Mouse (Mus musculus) stomach, postnatal 0 days (tissue): ENCODE measurements at regions not wholly inside any gene's neighbourhood (a gene's known extent, or its start where the extent isn't known, plus 50 kb on each side); places are given as distances from the start of the nearest gene placed in this dataset.

ENCODE experiments used
- ATAC-seq: fragments of 200-750 bp; cut with Nextera tagmentation; 2 replicates; pipeline ENCODE4 v1.8.0; 2017; ENCODE audit not compliant: low FRiP score, low TSS enrichment
- DNase-seq: peaks from one replicate; pipeline ENCODE4 v3.0.0-alpha.2; 2016; ENCODE audit warnings: low spot score
- H3K27ac ChIP-seq: fragments of 300-500 bp; sonication (generic); replicated peaks from 2 replicates; pipeline ENCODE4 v1.5.1; 2014; ENCODE audit warnings: mild to moderate bottlenecking, control low read depth
- H3K27me3 ChIP-seq: fragments of 300-500 bp; sonication (generic); 2 replicates; pipeline ENCODE4 v1.6.1; 2014; ENCODE audit warnings: low read length; ENCODE audit not compliant: control insufficient read depth, insufficient read depth
- H3K36me3 ChIP-seq: fragments of 300-500 bp; sonication (generic); 2 replicates; pipeline ENCODE4 v1.6.1; 2014; ENCODE audit warnings: low read length, mixed read lengths; ENCODE audit not compliant: control insufficient read depth, insufficient read depth
- H3K4me1 ChIP-seq: fragments of 300-500 bp; sonication (generic); replicated peaks from 2 replicates; pipeline ENCODE4 v1.6.1; 2014; ENCODE audit warnings: antibody characterized with exemption; ENCODE audit not compliant: control insufficient read depth, insufficient read depth
- H3K4me2 ChIP-seq: fragments of 300-500 bp; sonication (generic); replicated peaks from 2 replicates; pipeline ENCODE4 v1.6.1; 2014; ENCODE audit warnings: low read depth, mild to moderate bottlenecking, control low read depth, moderate library complexity
- H3K4me3 ChIP-seq: fragments of 300-500 bp; sonication (generic); 2 replicates; pipeline ENCODE4 v1.5.1; 2014; ENCODE audit warnings: low read depth, low read length, control low read depth
- H3K9ac ChIP-seq: fragments of 300-500 bp; sonication (generic); 2 replicates; pipeline ENCODE4 v1.6.1; 2014; ENCODE audit warnings: mild to moderate bottlenecking, low read length, control low read depth, mixed read lengths
- H3K9me3 ChIP-seq: fragments of 300-500 bp; sonication (generic); 2 replicates; pipeline ENCODE4 v1.6.1; 2016; ENCODE audit warnings: low read length; ENCODE audit not compliant: control insufficient read depth
- CTCF ChIP-seq: IDR thresholded peaks from 2 replicates; pipeline ENCODE4 v1.5.1; 2016; ENCODE audit warnings: antibody characterized with exemption, low read depth, mild to moderate bottlenecking, moderate library complexity
- EP300 ChIP-seq: optimal IDR thresholded peaks from 2 replicates; pipeline ENCODE3; 2016; ENCODE audit warnings: antibody characterized with exemption
- WGBS: fragments of 180-500 bp; shearing (Covaris S2); extraction: QIAGEN DNeasy Blood & Tissue Kit; methylation state at CpG from one replicate; pipeline ENCODE4 v1.1.7; 2014; 5-methylcytosine and 5-hydroxymethylcytosine counted together

GRCm38 (mm10) chr5:91849114-91849513, 113.8 kb downstream of the Rchy1 start:
- Histone ChIP-seq H3K9me3 (no peaks in the 10 kb centered on the region), H3K4me3 (no peak overlapping the region), H3K27ac (no peak overlapping the region), H3K9ac (no peak overlapping the region), H3K36me3 (no peaks in the 10 kb centered on the region), H3K4me2 (no peak overlapping the region), H3K27me3 (no peaks in the 10 kb centered on the region), H3K4me1 (no peaks in the 10 kb centered on the region)
- DNase-seq = no peak
- WGBS = 59% methylated on average over 4 of the region's 4 CpGs
- no peak for ATAC-seq
- TF ChIP-seq CTCF (no peak), EP300 (no peak)

DNA sequence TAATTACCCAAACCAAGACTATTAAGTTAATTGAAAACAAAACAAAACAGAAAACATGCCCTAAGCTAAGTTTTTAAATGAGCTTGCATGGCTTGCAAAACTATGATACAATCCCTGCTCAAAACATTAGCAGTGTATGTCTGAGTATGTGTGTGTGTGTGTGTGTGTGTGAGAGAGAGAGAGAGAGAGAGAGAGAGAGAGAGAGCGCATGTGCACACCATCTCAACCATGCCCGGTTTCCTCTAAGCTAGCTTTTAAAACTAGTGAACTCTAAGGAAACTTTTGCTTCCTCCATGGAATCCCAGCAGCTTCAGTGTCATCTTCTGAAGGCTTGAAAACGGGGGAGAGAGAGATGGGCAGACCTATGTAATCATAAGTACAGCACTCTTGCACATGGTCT, 114.3 kb downstream of the Rchy1 start:
- no peaks in the 10 kb centered on the region for H3K4me1 ChIP-seq
- no peak overlapping the region for H3K4me2 ChIP-seq
- H3K9me3 ChIP-seq = no peaks in the 10 kb centered on the region
- TF ChIP-seq EP300 = no peak
- TF ChIP-seq CTCF = no peak
- WGBS = 94% methylated on average over 3 of the region's 3 CpGs
- H3K9ac ChIP-seq = no peak overlapping the region
- H3K4me3 ChIP-seq = no peak overlapping the region
- no peaks in the 10 kb centered on the region for H3K36me3 ChIP-seq
- no peak for DNase-seq
- no peak overlapping the region for H3K27ac ChIP-seq
- ATAC-seq = no peak
- no peaks in the 10 kb centered on the region for H3K27me3 ChIP-seq

DNA sequence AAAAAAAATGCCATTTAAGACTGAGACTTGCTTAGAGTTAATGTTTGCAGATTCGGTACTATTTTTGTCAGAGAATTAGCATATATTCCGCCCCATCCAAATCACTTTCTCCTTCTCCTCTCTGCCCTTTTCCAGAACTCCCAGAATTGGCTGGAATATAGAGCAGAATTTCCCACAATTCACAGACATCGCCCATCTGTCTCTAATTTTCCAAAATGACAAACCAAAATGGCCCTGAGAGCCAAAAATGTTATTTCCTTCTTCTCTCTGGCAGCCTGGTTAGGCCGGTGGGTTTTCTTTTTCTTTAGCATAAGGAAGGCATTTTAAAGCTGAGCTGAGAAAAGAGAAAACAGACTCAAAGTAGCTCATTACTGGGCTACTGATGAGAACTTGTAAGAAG, 119.8 kb downstream of the Rchy1 start:
- no peaks in the 10 kb centered on the region for H3K36me3 ChIP-seq
- no peak for ATAC-seq
- H3K27ac ChIP-seq = no peak overlapping the region
- no peak overlapping the region for H3K4me3 ChIP-seq
- WGBS = 65% methylated on average over 4 of the region's 4 CpGs
- no peak for DNase-seq
- H3K27me3 ChIP-seq = no peaks in the 10 kb centered on the region
- no peaks in the 10 kb centered on the region for H3K9me3 ChIP-seq
- H3K9ac ChIP-seq = no peak overlapping the region
- no peak overlapping the region for H3K4me2 ChIP-seq
- no peak for TF ChIP-seq EP300
- no peak for TF ChIP-seq CTCF
- H3K4me1 ChIP-seq = no peaks in the 10 kb centered on the region

DNA sequence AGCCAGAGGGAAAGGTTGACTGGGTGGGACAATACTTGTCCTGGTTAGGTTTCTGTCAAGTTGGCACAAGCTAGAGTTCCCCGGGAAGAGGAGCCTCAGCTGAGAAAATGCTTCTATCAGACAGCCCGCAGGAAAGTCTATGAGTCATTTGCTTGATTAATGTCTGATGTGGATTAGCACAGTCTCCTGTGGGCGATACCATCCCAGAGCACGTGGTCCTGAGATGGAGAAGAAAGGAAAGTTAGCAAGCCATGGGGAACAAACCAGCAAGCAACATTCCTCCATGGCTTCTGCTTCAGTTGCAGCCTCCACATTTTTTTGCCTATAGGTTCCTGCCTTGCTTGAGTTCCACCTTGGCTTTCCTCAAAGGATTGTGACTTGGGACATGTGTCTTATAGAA, 121.8 kb downstream of the Rchy1 start:
- Histone ChIP-seq H3K9me3 (no peaks in the 10 kb centered on the region), H3K27me3 (no peaks in the 10 kb centered on the region), H3K4me2 (no peak overlapping the region), H3K4me3 (no peak overlapping the region), H3K4me1 (no peaks in the 10 kb centered on the region), H3K36me3 (no peaks in the 10 kb centered on the region), H3K9ac (no peak overlapping the region), H3K27ac (no peak overlapping the region)
- no peak for TF ChIP-seq EP300
- TF ChIP-seq CTCF = no peak
- WGBS = 42% methylated on average over 4 of the region's 4 CpGs
- DNase-seq (no peak), ATAC-seq (no peak)

- H3K4me2 ChIP-seq = no peak overlapping the region
- H3K27me3 ChIP-seq = no peaks in the 10 kb centered on the region
- no peak overlapping the region for H3K4me3 ChIP-seq
- WGBS = 84% methylated on average over 6 of the region's 6 CpGs
- DNase-seq (no peak), ATAC-seq (no peak)
- H3K27ac ChIP-seq = no peak overlapping the region
- H3K9me3 ChIP-seq = no peaks in the 10 kb centered on the region
- H3K36me3 ChIP-seq = no peaks in the 10 kb centered on the region
- H3K9ac ChIP-seq = no peak overlapping the region
- H3K4me1 ChIP-seq = no peaks in the 10 kb centered on the region
- TF ChIP-seq CTCF (no peak), EP300 (no peak)
Measured at GRCm38 (mm10) chr5:91828481-91828880, 134.4 kb downstream of the Rchy1 start.

DNA sequence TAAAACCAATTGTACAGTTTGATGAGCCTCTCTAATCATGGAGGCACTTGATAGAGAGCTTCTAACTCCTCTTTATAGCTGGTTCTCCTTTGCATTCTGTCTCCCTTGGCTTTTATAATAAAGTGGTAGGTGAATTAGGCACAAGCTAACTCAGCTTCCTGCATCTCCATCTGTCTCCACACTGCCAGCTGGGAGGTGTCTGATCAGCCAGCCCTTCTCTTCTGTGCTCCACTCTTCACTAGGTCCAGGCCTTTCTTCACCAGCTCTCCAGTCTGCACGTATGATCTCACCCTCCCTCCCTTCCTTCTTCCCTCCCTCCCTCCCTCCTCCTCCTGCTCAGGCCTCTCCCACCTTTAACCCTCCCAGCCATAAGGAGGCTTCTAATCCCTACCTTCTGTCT, 136.2 kb downstream of the Rchy1 start:
- WGBS = 5% methylated on average over 1 of the region's 1 CpGs
- no peaks in the 10 kb centered on the region for H3K27me3 ChIP-seq
- H3K36me3 ChIP-seq = no peaks in the 10 kb centered on the region
- H3K4me2 ChIP-seq = no peak overlapping the region
- H3K27ac ChIP-seq = no peak overlapping the region
- H3K9me3 ChIP-seq = no peaks in the 10 kb centered on the region
- no peak overlapping the region for H3K9ac ChIP-seq
- no peak overlapping the region for H3K4me3 ChIP-seq
- ATAC-seq (no peak), DNase-seq (no peak)
- no peaks in the 10 kb centered on the region for H3K4me1 ChIP-seq
- TF ChIP-seq EP300 = no peak
- no peak for TF ChIP-seq CTCF
